Mouse (Mus musculus) urinary bladder, postnatal 36 days (tissue): Measurements from ENCODE around the gene Kin.
A peak's percentile ranks its signal among the peaks of the same experiment; 100 is the strongest.

Experiments used
- DNase-seq, 2 experiments: peaks; one replicate each; pipeline ENCODE4 v3.0.0; 2022; ENCODE audit warnings: low spot score in 2 of 2, mixed read lengths in 1 of 2

The Kin gene

GRCm38 (mm10) chr2:10080310-10081010 is at the start of gene Kin, which contains the start of gene Atp5c1:
Kin (plus strand) TSS chr2:10080593.
Atp5c1 (minus strand) TSS chr2:10080510.
- DNase-seq = peak; percentile 93 to 97

GRCm38 (mm10) chr2:10033684-10034083 is 46.7 kb upstream of the Kin start:
- DNase-seq = no peak

GRCm38 (mm10) chr2:10034976-10035375 is 45.4 kb upstream of the Kin start:
- no peak for DNase-seq

- peak; percentile 6 to 26 for DNase-seq
These were observed 32.5 kb upstream of the Kin start for GRCm38 (mm10) chr2:10047758-10048436.

GRCm38 (mm10) chr2:10048461-10048860 is 31.9 kb upstream of the Kin start, which contains the start of gene Taf3:
Taf3 (minus strand) TSS chr2:10048596.
- DNase-seq = peak; percentile 91 to 93

- DNase-seq = no peak
These were observed 30.9 kb upstream of the Kin start for GRCm38 (mm10) chr2:10049456-10049855.

- DNase-seq = no peak
These were observed 29.5 kb upstream of the Kin start for GRCm38 (mm10) chr2:10050878-10051277.

- DNase-seq = peak in 1 of 2 experiments; percentile 10
These were observed 28.4 kb upstream of the Kin start for GRCm38 (mm10) chr2:10051996-10052395.

GRCm38 (mm10) chr2:10058836-10059235 is 21.6 kb upstream of the Kin start:
- no peak for DNase-seq

- no peak for DNase-seq
These were observed 8.6 kb upstream of the Kin start for GRCm38 (mm10) chr2:10071751-10072150.

- no peak for DNase-seq
These were observed 5.9 kb upstream of the Kin start for GRCm38 (mm10) chr2:10074470-10074869.

- no peak for DNase-seq
These were observed 3.7 kb upstream of the Kin start for GRCm38 (mm10) chr2:10076675-10077074.

- DNase-seq = no peak
These were observed 566 bp upstream of the Kin start for GRCm38 (mm10) chr2:10079745-10080309.

GRCm38 (mm10) chr2:10081453-10082080 is 1.2 kb downstream of the Kin start:
- no peak for DNase-seq

GRCm38 (mm10) chr2:10082737-10083136 is 2.3 kb downstream of the Kin start:
- no peak for DNase-seq

GRCm38 (mm10) chr2:10087256-10087850 is 7.0 kb downstream of the Kin start:
- DNase-seq = peak in 1 of 2 experiments; percentile 15

GRCm38 (mm10) chr2:10094327-10095100 is 14.1 kb downstream of the Kin start:
- DNase-seq = no peak

- DNase-seq = peak in 1 of 2 experiments; percentile 35
These were observed 18.3 kb downstream of the Kin start for GRCm38 (mm10) chr2:10098598-10099215.

GRCm38 (mm10) chr2:10100471-10100870 is 20.1 kb downstream of the Kin start:
- DNase-seq = no peak

GRCm38 (mm10) chr2:10101180-10101579 is 20.8 kb downstream of the Kin start:
- DNase-seq = peak; percentile 48 to 49
